Mouse (Mus musculus) forelimb bud, embryonic 11.5 days (tissue): ENCODE results near the gene Unc93a2.
"Not testable (repeated sequence)": the region's sequence is repeated elsewhere in the genome, so short reads cannot be mapped to it uniquely, and the experiment has no call there.

Source experiments
- DNase-seq: peaks from one replicate; pipeline ENCODE4 v3.0.0-alpha.2; 2012; ENCODE audit warnings: low read depth, low spot score

The Unc93a2 gene

GRCm38 (mm10) chr17:7385364-7385763 lies at the start of gene Unc93a2:
Unc93a2 (minus strand) TSS chr17:7385464.
- DNase-seq = not testable (repeated sequence)

- DNase-seq = not testable (repeated sequence)
These were observed 48.9 kb upstream of the Unc93a2 start for GRCm38 (mm10) chr17:7434121-7434520.

- not testable (repeated sequence) for DNase-seq
These were observed 45.0 kb upstream of the Unc93a2 start for GRCm38 (mm10) chr17:7430210-7430631.

- not testable (repeated sequence) for DNase-seq
These were observed 35.1 kb upstream of the Unc93a2 start for GRCm38 (mm10) chr17:7420191-7420973.

- not testable (repeated sequence) for DNase-seq
These were observed 29.5 kb upstream of the Unc93a2 start for GRCm38 (mm10) chr17:7414601-7415310.

GRCm38 (mm10) chr17:7413336-7413735 lies 28.1 kb upstream of the Unc93a2 start:
- DNase-seq = not testable (repeated sequence)

GRCm38 (mm10) chr17:7399770-7400169 lies 14.5 kb upstream of the Unc93a2 start:
- not testable (repeated sequence) for DNase-seq

- DNase-seq = not testable (repeated sequence)
These were observed 13.1 kb upstream of the Unc93a2 start for GRCm38 (mm10) chr17:7398198-7398847.

- not testable (repeated sequence) for DNase-seq
These were observed 11.8 kb upstream of the Unc93a2 start for GRCm38 (mm10) chr17:7397079-7397478.

GRCm38 (mm10) chr17:7396288-7396687 lies 11.0 kb upstream of the Unc93a2 start:
- DNase-seq = not testable (repeated sequence)

GRCm38 (mm10) chr17:7395671-7396070 lies 10.4 kb upstream of the Unc93a2 start:
- not testable (repeated sequence) for DNase-seq

- not testable (repeated sequence) for DNase-seq
These were observed 9.9 kb upstream of the Unc93a2 start for GRCm38 (mm10) chr17:7395116-7395515.

GRCm38 (mm10) chr17:7389898-7390297 lies 4.6 kb upstream of the Unc93a2 start:
- not testable (repeated sequence) for DNase-seq

GRCm38 (mm10) chr17:7388958-7389356 lies 3.7 kb upstream of the Unc93a2 start:
- not testable (repeated sequence) for DNase-seq

- not testable (repeated sequence) for DNase-seq
These were observed 3.2 kb upstream of the Unc93a2 start for GRCm38 (mm10) chr17:7388341-7388957.

- DNase-seq = not testable (repeated sequence)
These were observed 752 bp upstream of the Unc93a2 start for GRCm38 (mm10) chr17:7386016-7386415.

- not testable (repeated sequence) for DNase-seq
These were observed 1.8 kb downstream of the Unc93a2 start for GRCm38 (mm10) chr17:7383167-7384143.

- DNase-seq = not testable (repeated sequence)
These were observed 2.6 kb downstream of the Unc93a2 start for GRCm38 (mm10) chr17:7382711-7383110.

GRCm38 (mm10) chr17:7377907-7378306 lies 7.4 kb downstream of the Unc93a2 start:
- DNase-seq = not testable (repeated sequence)
